In genomic region chr4:154634001-154634400, GRCm38 (mm10) we compare ENCODE assay signal across 11 mouse cellular contexts. TPM values are rescaled to one million over a fixed set of nuclear protein-coding genes. Genes with fewer than 3 reads are reported as not detected.
DNase-seq lines count a peak whose midpoint lies in the region; ATAC-seq and TF ChIP-seq lines count a peak whose summit lies in the region.
"Had no signal": no experiment of that assay in that cellular context is flagged by ENCODE, and none has a peak within 500 bp of the region (broad histone marks: within the 10 kb centered on the region; RNA-seq: fewer than 3 reads in every experiment).

No protein-coding gene starts in this region.

- no peaks in the 10 kb centered on the region for H3K9me3 ChIP-seq in hindbrain, embryonic 11.5 days (ENCODE audit: control insufficient read depth, low read length)
- no peaks in the 10 kb centered on the region for H3K9me3 ChIP-seq in midbrain, embryonic 10.5 days (replicated peaks)

- H3K4me3 ChIP-seq in heart, adult 2 months, result peak overlapping the region; percentile 77
- H3K4me3 ChIP-seq in brown adipose tissue, adult 24 weeks (ENCODE audit: insufficient read depth, low read depth, low read length), result peak overlapping the region; percentile 62
- H3K4me3 ChIP-seq in hindbrain, embryonic 11.5 days (ENCODE audit: low read depth, low read length), result peak overlapping the region; percentile 65
- H3K4me3 ChIP-seq in midbrain, embryonic 10.5 days, result peak overlapping the region; percentile 67

- H3K36me3 ChIP-seq in heart, adult 2 months (ENCODE audit: control insufficient read depth, insufficient read depth, low read length), result no peaks in the 10 kb centered on the region
- no peaks in the 10 kb centered on the region for H3K36me3 ChIP-seq in hindbrain, embryonic 11.5 days (ENCODE audit: control insufficient read depth, insufficient read depth, low read length)
- no peaks in the 10 kb centered on the region for H3K36me3 ChIP-seq in midbrain, embryonic 10.5 days

- H3K4me1 ChIP-seq in heart, adult 2 months (ENCODE audit: control insufficient read depth, insufficient read depth, low read length), result 0 out of 2 replicates have a peak, but pooled peaks cover 1% of the 10 kb centered on the region
- peaks cover 2% of the 10 kb centered on the region; the same call in 1 of the 2 replicates for H3K4me1 ChIP-seq in brown adipose tissue, adult 24 weeks (ENCODE audit: control insufficient read depth, insufficient read depth, insufficient read length, low read length)
- H3K4me1 ChIP-seq in hindbrain, embryonic 11.5 days (replicated peaks; ENCODE audit: control insufficient read depth, insufficient read depth, low read length), result peaks cover 21% of the 10 kb centered on the region
- peaks cover 82% of the 10 kb centered on the region for H3K4me1 ChIP-seq in midbrain, embryonic 10.5 days

- peak overlapping the region; percentile 93 for H3K9ac ChIP-seq in heart, adult 2 months (ENCODE audit: low read depth, low read length)
- peak overlapping the region; percentile 85 for H3K9ac ChIP-seq in hindbrain, embryonic 11.5 days (ENCODE audit: low read depth, low read length)

- TF ChIP-seq CTCF in heart, adult 2 months (IDR thresholded peaks at IDR 0.05), result no peak

- H3K27me3 ChIP-seq in heart, adult 2 months (ENCODE audit: control insufficient read depth, insufficient read depth, low read length), result peaks cover 7% of the 10 kb centered on the region; the same call in 1 of the 2 replicates
- H3K27me3 ChIP-seq in hindbrain, embryonic 11.5 days (ENCODE audit: control insufficient read depth, insufficient read depth, low read length), result peaks cover 81% of the 10 kb centered on the region
- H3K27me3 ChIP-seq in midbrain, embryonic 10.5 days (ENCODE audit: low read depth, poor library complexity, severe bottlenecking), result peaks cover 99% of the 10 kb centered on the region

- no peak for ATAC-seq in hindbrain, embryonic 11.5 days (ENCODE audit: low FRiP score)

- intact Hi-C loops in heart, adult 2 months (cut with DNase I), result no loop called here
- intact Hi-C loops in heart, postnatal 25 days (cut with DNase I), result loop anchor here (5.0 kb wide), 1 partner anchor 92 kb away; no protein-coding TSS in a partner anchor

- DNase-seq in heart, adult 2 months, result no peak
- no peak for DNase-seq in heart, postnatal 25 days (ENCODE audit: low spot score)
- peak; percentile 46 for DNase-seq in hindbrain, embryonic 11.5 days (ENCODE audit: low spot score)
- no peak for DNase-seq in midbrain, embryonic 10.5 days (ENCODE audit: low spot score)
- DNase-seq in natural killer cell, adult 2 months (ENCODE audit: low spot score in 2 of 2), result no peak
- DNase-seq in cerebellum, postnatal 25 days, result no peak
- DNase-seq in right cerebral cortex, postnatal 4 days, result no peak
- DNase-seq: cerebellum, postnatal 14 days; layer of hippocampus, adult 9-11 months had no signal

- no peak for TF ChIP-seq EP300 in heart, adult 2 months (IDR thresholded peaks at IDR 0.05; ENCODE audit: insufficient read depth, low read depth, low read length)

- H3K27ac ChIP-seq in heart, adult 2 months, result peak overlapping the region; percentile 91
- peak overlapping the region; percentile 85 for H3K27ac ChIP-seq in brown adipose tissue, adult 24 weeks (replicated peaks; ENCODE audit: low read depth, low read length)
- H3K27ac ChIP-seq in hindbrain, embryonic 11.5 days (ENCODE audit: low read depth, low read length), result no peak overlapping the region
- no peak overlapping the region for H3K27ac ChIP-seq in midbrain, embryonic 10.5 days (replicated peaks)

- 55% methylated on average over 3 of the region's 3 CpGs for WGBS in heart, adult 2 months
- WGBS in hindbrain, embryonic 11.5 days, result 24% methylated on average over 3 of the region's 3 CpGs
- 30% methylated on average over 3 of the region's 3 CpGs for WGBS in midbrain, embryonic 10.5 days

- no peak for TF ChIP-seq POLR2A in heart, adult 2 months (IDR thresholded peaks at IDR 0.05; ENCODE audit: insufficient read depth, low read depth, low read length)

- H3K79me2 ChIP-seq in heart, adult 2 months (replicated peaks; ENCODE audit: control insufficient read depth, insufficient read depth, low read length), result no peaks in the 10 kb centered on the region

- H3K4me2 ChIP-seq in hindbrain, embryonic 11.5 days (replicated peaks; ENCODE audit: low read depth, low read length), result peak overlapping the region; percentile 90

RNA-seq across cellular contexts. Expression of gene Prdm16, which starts 2.7 kb away (rescaled TPM):
- 10 to 100 TPM; 16.8 to 18.1 TPM for total RNA-seq in heart, adult 2 months (2021)
- 7.6 and 10.8 TPM in 2 replicates for polyA plus RNA-seq in heart, adult 2 months (2012; rRNA removed)
- total RNA-seq in heart, postnatal 25 days (2021), result 10 to 100 TPM; 12.9 to 13.4 TPM
- polyA plus RNA-seq in brown adipose tissue, adult 24 weeks (2012; ENCODE audit: insufficient read depth, insufficient read length, missing spikeins), result 10.2 and 10.5 TPM in 2 replicates
- 17.6 and 21.8 TPM in 2 replicates for polyA plus RNA-seq in hindbrain, embryonic 11.5 days (2014; fragmentation: Nextera tagmentation; extraction: Ambion mirVana)
- 12.5 and 14.1 TPM in 2 replicates for polyA plus RNA-seq in midbrain, embryonic 10.5 days (2016; fragmentation: Nextera tagmentation; extraction: Ambion mirVana)

RNA-seq across cellular contexts. Expression of gene Actrt2, which starts 33.7 kb away (rescaled TPM):
- not detected for total RNA-seq in heart, adult 2 months (2021)
- 0.18 and 0.47 TPM in 2 replicates for polyA plus RNA-seq in heart, adult 2 months (2012; rRNA removed)
- not detected for total RNA-seq in heart, postnatal 25 days (2021)
- polyA plus RNA-seq in brown adipose tissue, adult 24 weeks (2012; ENCODE audit: insufficient read depth, insufficient read length, missing spikeins), result not detected in 2 replicates
- polyA plus RNA-seq in hindbrain, embryonic 11.5 days (2014; fragmentation: Nextera tagmentation; extraction: Ambion mirVana), result not detected in 2 replicates
- not detected in 2 replicates for polyA plus RNA-seq in midbrain, embryonic 10.5 days (2016; fragmentation: Nextera tagmentation; extraction: Ambion mirVana)
- total RNA-seq: neutrophil, adult 5-6 weeks had no signal

Comparison
In these comparisons a context has a peak if more than half of its experiments do, and no peak if none do; other contexts are left out.
1. H3K27ac ChIP-seq: peak in heart, adult 2 months (single experiment) and brown adipose tissue, adult 24 weeks (single experiment); none in hindbrain, embryonic 11.5 days (single experiment) and midbrain, embryonic 10.5 days (single experiment).
2. Peak in every context shown above with its lines, with median percentiles within 50 percentile points of each other: H3K4me3 ChIP-seq.